Mouse (Mus musculus) layer of hippocampus, adult 18-20 months (tissue): ENCODE data around the gene Aadacl2. TPM values are rescaled to one million over a fixed set of nuclear protein-coding genes. Genes with fewer than 3 reads are reported as not detected.

ENCODE experiments used
- DNase-seq, 2 experiments: peaks; one replicate each; pipeline ENCODE4 v3.0.0; 2022; ENCODE audit warnings: low spot score in 2 of 2
- long read RNA-seq: library from polyadenylated mRNA; stranded (forward); transcript quantifications from one replicate; pipeline ENCODE4 v2.0.0, GENCODE M21; 2021
- total RNA-seq, 2 experiments: library from RNA; stranded (reverse); gene quantifications; 2 replicates each; pipeline ENCODE4 v1.2.3; 2021

Gene Aadacl2
- total RNA-seq: not detected
- long read RNA-seq: 0 reads

- DNase-seq: no peak
These were observed at the start of gene Aadacl2 for GRCm38 (mm10) chr3:60006443-60006842. Gene Aadacl2, plus strand, starts transcription at chr3:60006743.

- no peak for DNase-seq
These were observed 35.7 kb upstream of the Aadacl2 start for GRCm38 (mm10) chr3:59970891-59971290.

GRCm38 (mm10) chr3:59974591-59974990, 32.0 kb upstream of the Aadacl2 start:
- DNase-seq: no peak

GRCm38 (mm10) chr3:60003622-60004021, 2.9 kb upstream of the Aadacl2 start:
- no peak for DNase-seq

GRCm38 (mm10) chr3:60025417-60025816, 18.9 kb downstream of the Aadacl2 start, which contains the start of gene Aadac:
Gene Aadac, plus strand, starts transcription at chr3:60025717.
- no peak for DNase-seq

GRCm38 (mm10) chr3:60031511-60031910, 25.0 kb downstream of the Aadacl2 start:
- no peak for DNase-seq

- DNase-seq: no peak
These were observed 39.8 kb downstream of the Aadacl2 start for GRCm38 (mm10) chr3:60046221-60046913.

GRCm38 (mm10) chr3:60053231-60053927, 46.8 kb downstream of the Aadacl2 start:
- no peak for DNase-seq

- no peak for DNase-seq
These were observed 47.4 kb downstream of the Aadacl2 start for GRCm38 (mm10) chr3:60053931-60054330.

- DNase-seq: peak in 1 of 2 experiments; percentile 9
These were observed 49.9 kb downstream of the Aadacl2 start for GRCm38 (mm10) chr3:60056451-60056850.

- no peak for DNase-seq
These were observed 50.7 kb downstream of the Aadacl2 start for GRCm38 (mm10) chr3:60057070-60057808.

- no peak for DNase-seq
These were observed 51.2 kb downstream of the Aadacl2 start for GRCm38 (mm10) chr3:60057809-60058082.

Other genes starting within 250 kb of the Aadacl2 start
- not detected for gene Gm8298, start 145.7 kb upstream of the Aadacl2 start, total RNA-seq
- not detected for gene C130079G13Rik, start 81.5 kb upstream of the Aadacl2 start, total RNA-seq
- not detected for gene Aadac, start 19.0 kb downstream of the Aadacl2 start, total RNA-seq
- not detected for gene Sucnr1, start 75.1 kb downstream of the Aadacl2 start, total RNA-seq